Mouse (Mus musculus): ENCODE results near the gene Lsm11. TPM values are rescaled to one million over a fixed set of nuclear protein-coding genes. Genes with fewer than 3 reads are reported as not detected.

Gene Lsm11
- 2.1 TPM in 2 replicates for polyA plus RNA-seq (2012; rRNA removed)

DNA sequence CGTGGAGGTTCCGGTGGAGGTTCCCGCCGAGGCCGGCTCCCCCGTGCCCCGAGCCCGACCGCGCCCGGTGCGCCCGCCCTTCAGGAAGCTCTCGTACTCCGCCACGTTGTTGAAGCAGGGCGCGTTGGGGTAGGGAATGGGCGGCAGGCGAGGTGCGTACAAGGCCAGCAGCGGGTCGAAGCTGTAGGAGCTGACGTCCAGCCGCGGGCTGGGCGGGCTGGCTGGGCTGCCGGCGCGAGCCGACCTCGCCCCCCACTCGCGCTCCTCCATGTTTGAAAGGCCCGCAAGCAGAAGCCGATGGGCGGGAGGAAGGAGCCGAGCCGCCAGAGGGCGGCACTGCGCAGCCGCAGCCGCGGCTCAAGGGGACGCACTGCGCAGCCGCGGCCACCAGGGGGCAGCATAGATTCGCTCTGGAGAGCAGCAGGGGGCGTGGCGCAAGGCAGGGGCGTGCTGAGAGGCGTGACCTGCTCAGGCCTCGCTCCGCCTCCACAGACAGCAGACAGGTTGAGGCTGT lies at the start of gene Lsm11:
TSS of gene Lsm11 (minus strand) at position 293 of the 514 bp plus-strand sequence.
- 1% methylated on average over 55 of the region's 55 CpGs for WGBS
- peak within 1 kb of the TSS; percentile 92 for H3K4me3 ChIP-seq (ENCODE audit: insufficient read depth, low read depth, low read length)
- H3K36me3 ChIP-seq (ENCODE audit: control insufficient read depth, insufficient read depth, low read length): no peaks in the 10 kb centered on the region
- H3K27ac ChIP-seq (ENCODE audit: insufficient read depth, low read depth, low read length): no peak within 1 kb of the TSS
- DNase-seq: peak; percentile 97
- no peaks in the 10 kb centered on the region for H3K27me3 ChIP-seq (replicated peaks; ENCODE audit: control insufficient read depth, insufficient read depth, low read length)
- TF ChIP-seq POLR2A (IDR thresholded peaks at IDR 0.05; ENCODE audit: low read depth, low read length) (no peak), CTCF (conservative IDR thresholded peaks at IDR 0.05; ENCODE audit: insufficient read depth, insufficient read length, low read depth, low read length) (peak; percentile 98)
- H3K4me1 ChIP-seq (ENCODE audit: control insufficient read depth, insufficient read depth, low read length): no peaks in the 10 kb centered on the region

- H3K4me3 ChIP-seq (ENCODE audit: insufficient read depth, low read depth, low read length): no peak overlapping the region
- TF ChIP-seq POLR2A (IDR thresholded peaks at IDR 0.05; ENCODE audit: low read depth, low read length) (no peak), CTCF (conservative IDR thresholded peaks at IDR 0.05; ENCODE audit: insufficient read depth, insufficient read length, low read depth, low read length) (no peak)
These were observed 47.4 kb upstream of the Lsm11 start for GRCm38 (mm10) chr11:45992087-45992486.

DNA sequence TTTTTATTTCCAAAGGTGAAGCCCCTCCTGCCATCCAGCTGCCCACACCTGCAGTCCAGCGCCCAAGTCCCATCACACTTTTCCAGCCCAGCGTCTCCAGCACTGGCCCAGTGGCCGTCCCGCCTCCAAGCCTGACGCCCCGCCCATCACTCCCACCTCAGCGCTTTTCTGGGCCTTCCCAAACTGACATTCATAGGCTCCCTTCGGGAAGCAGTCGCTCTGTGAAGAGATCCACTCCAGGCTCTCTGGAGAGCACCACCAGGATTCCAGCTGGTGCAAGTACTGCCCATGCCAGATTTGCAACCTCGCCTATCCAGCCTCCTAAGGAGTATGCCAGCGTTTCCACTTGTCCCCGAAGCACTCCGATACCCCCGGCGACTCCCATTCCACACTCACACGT lies 46.9 kb upstream of the Lsm11 start:
- DNase-seq: no peak
- Histone ChIP-seq H3K36me3 (ENCODE audit: control insufficient read depth, insufficient read depth, low read length) (no peaks in the 10 kb centered on the region), H3K27me3 (replicated peaks; ENCODE audit: control insufficient read depth, insufficient read depth, low read length) (no peaks in the 10 kb centered on the region), H3K4me3 (ENCODE audit: insufficient read depth, low read depth, low read length) (no peak overlapping the region), H3K27ac (ENCODE audit: insufficient read depth, low read depth, low read length) (no peak overlapping the region), H3K4me1 (ENCODE audit: control insufficient read depth, insufficient read depth, low read length) (no peaks in the 10 kb centered on the region)
- TF ChIP-seq CTCF (conservative IDR thresholded peaks at IDR 0.05; ENCODE audit: insufficient read depth, insufficient read length, low read depth, low read length) (no peak), POLR2A (IDR thresholded peaks at IDR 0.05; ENCODE audit: low read depth, low read length) (no peak)
- WGBS: 6% methylated on average over 16 of the region's 16 CpGs

More at GRCm38 (mm10) chr11:45992087-45992486, 47.4 kb upstream of the Lsm11 start:
- 60% methylated on average over 13 of the region's 13 CpGs for WGBS
- Histone ChIP-seq H3K36me3 (ENCODE audit: control insufficient read depth, insufficient read depth, low read length) (no peaks in the 10 kb centered on the region), H3K27ac (ENCODE audit: insufficient read depth, low read depth, low read length) (no peak overlapping the region), H3K4me1 (ENCODE audit: control insufficient read depth, insufficient read depth, low read length) (no peaks in the 10 kb centered on the region), H3K27me3 (replicated peaks; ENCODE audit: control insufficient read depth, insufficient read depth, low read length) (no peaks in the 10 kb centered on the region)
- no peak for DNase-seq

- no peak for DNase-seq
- H3K4me3 ChIP-seq (ENCODE audit: insufficient read depth, low read depth, low read length): peak overlapping the region; percentile 74
- H3K27me3 ChIP-seq (replicated peaks; ENCODE audit: control insufficient read depth, insufficient read depth, low read length): no peaks in the 10 kb centered on the region
- H3K27ac ChIP-seq (ENCODE audit: insufficient read depth, low read depth, low read length): no peak overlapping the region
- TF ChIP-seq POLR2A (IDR thresholded peaks at IDR 0.05; ENCODE audit: low read depth, low read length) (no peak), CTCF (conservative IDR thresholded peaks at IDR 0.05; ENCODE audit: insufficient read depth, insufficient read length, low read depth, low read length) (no peak)
- no peaks in the 10 kb centered on the region for H3K36me3 ChIP-seq (ENCODE audit: control insufficient read depth, insufficient read depth, low read length)
- 40% methylated on average over 19 of the region's 19 CpGs for WGBS
- no peaks in the 10 kb centered on the region for H3K4me1 ChIP-seq (ENCODE audit: control insufficient read depth, insufficient read depth, low read length)
These were observed 36.1 kb upstream of the Lsm11 start for GRCm38 (mm10) chr11:45980893-45981253.

DNA sequence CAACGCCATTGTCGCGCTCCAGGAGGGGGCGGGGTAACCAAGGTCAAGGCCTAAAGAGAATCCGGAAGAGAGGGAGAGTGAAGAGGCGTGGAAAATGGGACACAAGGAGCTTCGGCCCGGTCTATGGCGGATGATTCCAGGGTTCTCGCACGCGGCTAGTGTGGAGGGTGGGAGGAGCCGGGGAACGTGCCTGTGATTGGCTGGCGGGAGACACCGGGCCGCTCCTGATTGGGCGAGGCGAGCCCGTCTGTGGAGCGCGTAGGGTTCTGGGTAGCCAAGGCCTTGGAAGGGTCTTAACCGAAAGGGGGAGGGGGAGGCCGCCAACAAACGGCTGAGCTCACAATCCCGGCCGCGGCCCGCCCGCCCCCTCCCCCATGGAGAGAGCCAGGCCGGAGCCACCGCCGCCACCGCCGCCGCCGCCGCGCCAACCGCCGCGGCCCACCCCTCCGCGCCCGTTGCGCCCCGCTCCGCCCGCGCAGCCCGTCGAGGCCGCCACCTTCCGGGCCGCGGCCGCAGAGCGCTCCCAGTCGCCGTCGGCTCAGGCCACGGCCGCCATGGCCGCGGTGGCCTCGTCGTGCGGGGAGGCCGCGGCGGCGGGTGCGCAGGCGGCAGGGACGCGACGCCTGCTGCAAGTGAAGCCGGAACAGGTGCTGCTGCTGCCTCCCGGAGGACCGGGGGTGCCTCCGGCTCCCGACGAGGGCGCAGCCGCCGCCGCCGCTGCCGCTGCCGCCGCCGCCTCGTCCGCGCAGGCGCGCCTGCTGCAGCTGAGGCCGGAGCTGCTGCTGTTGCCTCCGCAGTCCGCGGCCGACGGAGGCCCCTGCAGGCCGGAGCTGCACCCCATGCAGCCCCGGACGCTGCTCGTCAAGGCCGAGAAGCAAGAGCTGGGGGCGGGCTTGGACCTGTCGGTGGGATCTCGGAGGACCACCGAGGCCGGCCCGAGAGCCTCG lies 35.5 kb upstream of the Lsm11 start, which contains the start of gene Sox30:
TSS of gene Sox30 (plus strand) at position 365 of the 947 bp plus-strand sequence.
- Histone ChIP-seq H3K27ac (ENCODE audit: insufficient read depth, low read depth, low read length) (no peak within 1 kb of the TSS), H3K4me1 (ENCODE audit: control insufficient read depth, insufficient read depth, low read length) (no peaks in the 10 kb centered on the region), H3K27me3 (replicated peaks; ENCODE audit: control insufficient read depth, insufficient read depth, low read length) (no peaks in the 10 kb centered on the region), H3K4me3 (ENCODE audit: insufficient read depth, low read depth, low read length) (peak within 1 kb of the TSS; percentile 74), H3K36me3 (ENCODE audit: control insufficient read depth, insufficient read depth, low read length) (no peaks in the 10 kb centered on the region)
- no peak for TF ChIP-seq POLR2A (IDR thresholded peaks at IDR 0.05; ENCODE audit: low read depth, low read length)
- TF ChIP-seq CTCF (conservative IDR thresholded peaks at IDR 0.05; ENCODE audit: insufficient read depth, insufficient read length, low read depth, low read length): no peak
- WGBS: 13% methylated on average over 105 of the region's 115 CpGs
- DNase-seq: peak; percentile 44

GRCm38 (mm10) chr11:45976061-45976460 lies 31.3 kb upstream of the Lsm11 start:
- no peaks in the 10 kb centered on the region for H3K27me3 ChIP-seq (replicated peaks; ENCODE audit: control insufficient read depth, insufficient read depth, low read length)
- H3K36me3 ChIP-seq (ENCODE audit: control insufficient read depth, insufficient read depth, low read length): no peaks in the 10 kb centered on the region
- DNase-seq: no peak
- H3K27ac ChIP-seq (ENCODE audit: insufficient read depth, low read depth, low read length): no peak overlapping the region
- 90% methylated on average over 3 of the region's 3 CpGs for WGBS
- H3K4me3 ChIP-seq (ENCODE audit: insufficient read depth, low read depth, low read length): no peak overlapping the region
- no peaks in the 10 kb centered on the region for H3K4me1 ChIP-seq (ENCODE audit: control insufficient read depth, insufficient read depth, low read length)
- no peak for TF ChIP-seq POLR2A (IDR thresholded peaks at IDR 0.05; ENCODE audit: low read depth, low read length)

- Histone ChIP-seq H3K36me3 (ENCODE audit: control insufficient read depth, insufficient read depth, low read length) (no peaks in the 10 kb centered on the region), H3K27me3 (replicated peaks; ENCODE audit: control insufficient read depth, insufficient read depth, low read length) (no peaks in the 10 kb centered on the region), H3K4me1 (ENCODE audit: control insufficient read depth, insufficient read depth, low read length) (no peaks in the 10 kb centered on the region), H3K27ac (ENCODE audit: insufficient read depth, low read depth, low read length) (no peak overlapping the region), H3K4me3 (ENCODE audit: insufficient read depth, low read depth, low read length) (no peak overlapping the region)
- no peak for TF ChIP-seq CTCF (conservative IDR thresholded peaks at IDR 0.05; ENCODE audit: insufficient read depth, insufficient read length, low read depth, low read length)
- no peak for TF ChIP-seq POLR2A (IDR thresholded peaks at IDR 0.05; ENCODE audit: low read depth, low read length)
- 91% methylated on average over 8 of the region's 8 CpGs for WGBS
- no peak for DNase-seq
These were observed 29.7 kb upstream of the Lsm11 start for GRCm38 (mm10) chr11:45974466-45974865.

All from kidney, adult 2 months (tissue).